Comparison of ENCODE assay signal across 7 mouse cellular contexts in genomic region chr2:30758341-30759087, GRCm38 (mm10). TPM values are rescaled to one million over a fixed set of nuclear protein-coding genes. Genes with fewer than 3 reads are reported as not detected.
DNase-seq lines count a peak whose midpoint lies in the region; ATAC-seq and TF ChIP-seq lines count a peak whose summit lies in the region.

No protein-coding gene starts in this region.

- intact Hi-C loops in heart, adult 2 months (cut with DNase I): loop anchor here (1.0 to 2.0 kb wide), 2 partner anchors 14 to 35 kb away; no protein-coding TSS in a partner anchor

- H3K9ac ChIP-seq in embryonic facial prominence, embryonic 11.5 days (replicated peaks; ENCODE audit: low read length): peak overlapping the region; percentile 43; the same call in 1 of the 2 replicates
- peak overlapping the region; percentile 12; the same call in 1 of the 2 replicates for H3K9ac ChIP-seq in heart, adult 2 months (ENCODE audit: low read depth, low read length)
- H3K9ac ChIP-seq in limb, embryonic 13.5 days: peak overlapping the region; percentile 27; the same call in 1 of the 2 replicates
- no peak overlapping the region for H3K9ac ChIP-seq in midbrain, embryonic 14.5 days (replicated peaks; ENCODE audit: low read length)

- no peaks in the 10 kb centered on the region for H3K27me3 ChIP-seq in embryonic facial prominence, embryonic 11.5 days (ENCODE audit: control insufficient read depth, insufficient read depth, low read length)
- no peaks in the 10 kb centered on the region for H3K27me3 ChIP-seq in heart, adult 2 months (ENCODE audit: control insufficient read depth, insufficient read depth, low read length)
- H3K27me3 ChIP-seq in limb, embryonic 13.5 days: no peaks in the 10 kb centered on the region
- no peaks in the 10 kb centered on the region for H3K27me3 ChIP-seq in midbrain, embryonic 14.5 days (ENCODE audit: control insufficient read depth, insufficient read depth, low read length)
- no peaks in the 10 kb centered on the region for H3K27me3 ChIP-seq in testis, adult 2 months (ENCODE audit: control insufficient read depth, insufficient read depth, low read length)

- 1% methylated on average over 17 of the region's 17 CpGs for WGBS in embryonic facial prominence, embryonic 11.5 days
- 18% methylated on average over 17 of the region's 17 CpGs for WGBS in heart, adult 2 months
- 4% methylated on average over 17 of the region's 17 CpGs for WGBS in limb, embryonic 13.5 days
- 4% methylated on average over 17 of the region's 17 CpGs for WGBS in midbrain, embryonic 14.5 days

- peak overlapping the region; percentile 11; the same call in 1 of the 2 replicates for H3K4me2 ChIP-seq in embryonic facial prominence, embryonic 11.5 days (ENCODE audit: low read depth, low read length)
- peak overlapping the region; percentile 51 for H3K4me2 ChIP-seq in limb, embryonic 13.5 days (replicated peaks)
- peak overlapping the region; percentile 3; the same call in 1 of the 2 replicates for H3K4me2 ChIP-seq in midbrain, embryonic 14.5 days (ENCODE audit: low read length)

- no peak overlapping the region for H3K4me3 ChIP-seq in embryonic facial prominence, embryonic 11.5 days (ENCODE audit: low read depth, low read length)
- peak overlapping the region; percentile 22; the same call in 1 of the 2 replicates for H3K4me3 ChIP-seq in heart, adult 2 months
- H3K4me3 ChIP-seq in limb, embryonic 13.5 days: no peak overlapping the region
- H3K4me3 ChIP-seq in midbrain, embryonic 14.5 days (replicated peaks; ENCODE audit: low read depth, low read length): no peak overlapping the region
- no peak overlapping the region for H3K4me3 ChIP-seq in testis, adult 2 months (ENCODE audit: control insufficient read depth, low read depth, low read length)

- H3K4me1 ChIP-seq in embryonic facial prominence, embryonic 11.5 days (ENCODE audit: control insufficient read depth, insufficient read depth, low read length): peaks cover 19% of the 10 kb centered on the region
- H3K4me1 ChIP-seq in heart, adult 2 months (ENCODE audit: control insufficient read depth, insufficient read depth, low read length): peaks cover 13% of the 10 kb centered on the region
- peaks cover 40% of the 10 kb centered on the region for H3K4me1 ChIP-seq in limb, embryonic 13.5 days
- peaks cover 16% of the 10 kb centered on the region for H3K4me1 ChIP-seq in midbrain, embryonic 14.5 days (ENCODE audit: control insufficient read depth, insufficient read depth, low read length)
- H3K4me1 ChIP-seq in testis, adult 2 months (ENCODE audit: control insufficient read depth, insufficient read depth, low read length): peaks cover 13% of the 10 kb centered on the region

- peak; percentile 51; the same call in 1 of the 2 replicates for TF ChIP-seq POLR2A in heart, adult 2 months (IDR thresholded peaks at IDR 0.05; ENCODE audit: insufficient read depth, low read depth, low read length)
- TF ChIP-seq POLR2A in testis, adult 2 months (IDR thresholded peaks at IDR 0.05; ENCODE audit: control insufficient read depth, low read depth, low read length): no peak

- no peaks in the 10 kb centered on the region for H3K36me3 ChIP-seq in embryonic facial prominence, embryonic 11.5 days (replicated peaks; ENCODE audit: control insufficient read depth, insufficient read depth, low read depth, low read length)
- H3K36me3 ChIP-seq in heart, adult 2 months (ENCODE audit: control insufficient read depth, insufficient read depth, low read length): no peaks in the 10 kb centered on the region
- no peaks in the 10 kb centered on the region for H3K36me3 ChIP-seq in limb, embryonic 13.5 days
- no peaks in the 10 kb centered on the region for H3K36me3 ChIP-seq in midbrain, embryonic 14.5 days (ENCODE audit: control insufficient read depth, insufficient read depth, low read length)
- H3K36me3 ChIP-seq in testis, adult 2 months (ENCODE audit: control insufficient read depth, insufficient read depth, low read length): no peaks in the 10 kb centered on the region

- peak; percentile 67 for TF ChIP-seq CTCF in heart, adult 2 months (IDR thresholded peaks at IDR 0.05)
- no peak for TF ChIP-seq CTCF in testis, adult 2 months (IDR thresholded peaks at IDR 0.05; ENCODE audit: control insufficient read depth, insufficient read depth, insufficient replicate concordance, low read depth, low read length)

- H3K79me2 ChIP-seq in heart, adult 2 months (replicated peaks; ENCODE audit: control insufficient read depth, insufficient read depth, low read length): no peaks in the 10 kb centered on the region

- H3K27ac ChIP-seq in embryonic facial prominence, embryonic 11.5 days (replicated peaks; ENCODE audit: low read depth, low read length): peak overlapping the region; percentile 72
- peak overlapping the region; percentile 82 for H3K27ac ChIP-seq in heart, adult 2 months
- H3K27ac ChIP-seq in limb, embryonic 13.5 days: peak overlapping the region; percentile 97
- H3K27ac ChIP-seq in midbrain, embryonic 14.5 days (replicated peaks; ENCODE audit: low read depth, low read length): peak overlapping the region; percentile 43
- 0 out of 2 replicates have a peak overlapping the region, but pooled peaks have one; percentile 54 for H3K27ac ChIP-seq in testis, adult 2 months (ENCODE audit: control insufficient read depth, insufficient read depth, low read depth, low read length)

- DNase-seq in adrenal gland, adult 18-20 months (ENCODE audit: low spot score in 2 of 2): peak; percentile 68 to 81
- DNase-seq in embryonic facial prominence, embryonic 11.5 days (ENCODE audit: low spot score): peak; percentile 97
- DNase-seq in heart, adult 2 months: peak; percentile 90 to 91
- peak; percentile 92 for DNase-seq in kidney, adult 18-20 months
- DNase-seq in midbrain, embryonic 14.5 days: peak; percentile 80

- no peaks in the 10 kb centered on the region; the same call in 1 of the 2 replicates for H3K9me3 ChIP-seq in embryonic facial prominence, embryonic 11.5 days (replicated peaks; ENCODE audit: control insufficient read depth, low read length)
- peaks cover 13% of the 10 kb centered on the region; the same call in 1 of the 2 replicates for H3K9me3 ChIP-seq in limb, embryonic 13.5 days
- peaks cover 3% of the 10 kb centered on the region; the same call in 1 of the 2 replicates for H3K9me3 ChIP-seq in midbrain, embryonic 14.5 days (ENCODE audit: control insufficient read depth, low read length)

- peak; percentile 58; the same call in 1 of the 2 replicates for TF ChIP-seq EP300 in heart, adult 2 months (IDR thresholded peaks at IDR 0.05; ENCODE audit: insufficient read depth, low read depth, low read length)

- peak; percentile 92 for ATAC-seq in embryonic facial prominence, embryonic 11.5 days (replicated peaks; ENCODE audit: insufficient number of reproducible peaks, low FRiP score, low TSS enrichment, low read depth)
- peak; percentile 93 for ATAC-seq in limb, embryonic 13.5 days (ENCODE audit: low FRiP score, low read depth)
- ATAC-seq in midbrain, embryonic 14.5 days (ENCODE audit: low FRiP score, low TSS enrichment): peak; percentile 72

RNA-seq across cellular contexts. Expression of gene 1700001O22Rik, which starts 44.9 kb away (rescaled TPM):
- 1 to 10 TPM; 2.1 to 2.8 TPM for total RNA-seq in adrenal gland, adult 18-20 months (2021)
- 1.8 and 3.6 TPM in 2 replicates for polyA plus RNA-seq in embryonic facial prominence, embryonic 11.5 days (2014; fragmentation: Nextera tagmentation; extraction: Ambion mirVana)
- total RNA-seq in heart, adult 2 months (2021): 1 to 10 TPM in 1 of 2 experiments, under 1 TPM in 1; 0.52 to 1.3 TPM
- 0.73 and 1.1 TPM in 2 replicates for polyA plus RNA-seq in heart, adult 2 months (2012; rRNA removed)
- 3.2 and 3.4 TPM in 2 replicates for polyA plus RNA-seq in limb, embryonic 13.5 days (2015; fragmentation: Nextera tagmentation; extraction: Ambion mirVana)
- 0.87 and 1.0 TPM in 2 replicates for polyA plus RNA-seq in midbrain, embryonic 14.5 days (2014; fragmentation: Nextera tagmentation; extraction: Ambion mirVana)
- 905 and 964 TPM in 2 replicates for polyA plus RNA-seq in testis, adult 2 months (2012; rRNA removed)

RNA-seq across cellular contexts. Expression of gene Ntmt1, which starts 49.1 kb away (rescaled TPM):
- 10 to 100 TPM; 35.2 to 42.8 TPM for total RNA-seq in adrenal gland, adult 18-20 months (2021)
- 98.9 and 101 TPM in 2 replicates for polyA plus RNA-seq in embryonic facial prominence, embryonic 11.5 days (2014; fragmentation: Nextera tagmentation; extraction: Ambion mirVana)
- total RNA-seq in heart, adult 2 months (2021): 10 to 100 TPM; 22.0 to 27.3 TPM
- 27.4 and 30.2 TPM in 2 replicates for polyA plus RNA-seq in heart, adult 2 months (2012; rRNA removed)
- polyA plus RNA-seq in limb, embryonic 13.5 days (2015; fragmentation: Nextera tagmentation; extraction: Ambion mirVana): 98.1 and 104 TPM in 2 replicates
- 114 and 122 TPM in 2 replicates for polyA plus RNA-seq in midbrain, embryonic 14.5 days (2014; fragmentation: Nextera tagmentation; extraction: Ambion mirVana)
- polyA plus RNA-seq in testis, adult 2 months (2012; rRNA removed): 49.5 and 53.9 TPM in 2 replicates

Comparison
In these comparisons a context has a peak if more than half of its experiments do, and no peak if none do; other contexts are left out.
1. H3K27ac ChIP-seq: peak in every context shown above with its lines; median percentile 97 in limb, embryonic 13.5 days; 82 in heart, adult 2 months; 72 in embryonic facial prominence, embryonic 11.5 days; 54 in testis, adult 2 months; 43 in midbrain, embryonic 14.5 days.
2. RNA of gene 1700001O22Rik, which starts 44.9 kb away (polyA plus RNA-seq): 905 to 964 TPM in testis, adult 2 months; 3.2 to 3.4 TPM in limb, embryonic 13.5 days, 1.8 to 3.6 TPM in embryonic facial prominence, embryonic 11.5 days, 0.73 to 1.1 TPM in heart, adult 2 months and 0.87 to 1.0 TPM in midbrain, embryonic 14.5 days; every median in the first group is over 100 times any median in the second.
3. Peak in every context shown above with its lines, with median percentiles within 50 percentile points of each other: DNase-seq, ATAC-seq and H3K4me2 ChIP-seq.